Mouse (Mus musculus) spleen, embryonic (tissue): ENCODE results near the gene Taar7f.
"Not testable (repeated sequence)": the region's sequence is repeated elsewhere in the genome, so short reads cannot be mapped to it uniquely, and the experiment has no call there.

ENCODE experiments used
- CTCF ChIA-PET: fragments of 350-600 bp; sonication (Branson Sonifier 250); formaldehyde crosslinking; loops from one replicate; lab custom pipeline; 2022; lab: Charles Lee

Taar7f gene

DNA sequence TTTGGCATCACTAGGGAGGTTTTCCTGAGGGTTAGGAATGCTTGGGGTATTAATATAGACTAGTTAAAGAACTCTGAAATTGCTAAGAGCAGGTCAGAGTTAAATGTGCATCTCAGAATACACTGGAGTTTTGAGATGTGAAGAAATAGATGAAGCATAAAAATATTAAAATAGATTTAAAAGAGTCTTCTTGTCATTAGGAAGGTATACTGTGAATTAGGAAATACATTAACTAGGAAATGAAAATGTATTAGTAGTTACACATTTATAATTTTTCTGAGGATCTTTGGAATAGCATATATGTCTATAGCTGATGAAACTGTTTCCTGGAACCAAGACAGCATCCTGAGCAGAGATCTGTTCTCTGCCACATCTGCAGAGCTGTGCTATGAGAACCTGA lies at the start of gene Taar7f:
Taar7f (plus strand) TSS at position 301 of the 400 bp plus-strand sequence.
- CTCF ChIA-PET: no interaction called here

- CTCF ChIA-PET: no interaction called here
Measured at GRCm38 (mm10) chr10:23999639-24000038, 49.7 kb upstream of the Taar7f start, which contains the start of gene Taar7b. Taar7b (plus strand) TSS chr10:23999939.

GRCm38 (mm10) chr10:24006442-24006841 lies 42.9 kb upstream of the Taar7f start:
- CTCF ChIA-PET: no interaction called here

GRCm38 (mm10) chr10:24007034-24007433 lies 42.3 kb upstream of the Taar7f start:
- CTCF ChIA-PET: no interaction called here

- CTCF ChIA-PET: no interaction called here
Measured at GRCm38 (mm10) chr10:24008143-24008542, 41.2 kb upstream of the Taar7f start.

DNA sequence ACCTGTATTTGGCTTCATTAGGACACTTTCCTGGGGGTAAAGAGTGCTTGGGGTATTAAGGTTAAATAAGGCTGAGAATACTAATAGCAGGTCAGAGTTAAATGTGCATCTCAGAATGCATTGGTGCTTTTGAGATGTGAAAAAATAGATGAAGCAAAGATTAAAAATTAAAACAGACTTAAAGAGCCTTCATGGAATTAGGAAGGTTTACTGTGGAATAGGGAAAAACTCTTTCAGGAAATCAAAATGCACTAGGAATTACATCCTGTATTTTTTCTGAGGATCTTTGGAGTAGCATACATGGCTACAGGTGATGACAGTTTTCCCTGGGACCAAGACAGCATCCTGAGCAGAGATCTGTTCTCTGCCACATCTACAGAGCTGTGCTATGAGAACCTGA lies 22.4 kb upstream of the Taar7f start, which contains the start of gene Taar7d:
Taar7d (plus strand) TSS at position 301 of the 400 bp plus-strand sequence.
- CTCF ChIA-PET: no interaction called here

GRCm38 (mm10) chr10:24031347-24031746 lies 18.0 kb upstream of the Taar7f start:
- CTCF ChIA-PET: no interaction called here

- CTCF ChIA-PET: no interaction called here
Measured at GRCm38 (mm10) chr10:24037314-24037713, 12.0 kb upstream of the Taar7f start, which contains the start of gene Taar7e. Taar7e (plus strand) TSS chr10:24037614.

DNA sequence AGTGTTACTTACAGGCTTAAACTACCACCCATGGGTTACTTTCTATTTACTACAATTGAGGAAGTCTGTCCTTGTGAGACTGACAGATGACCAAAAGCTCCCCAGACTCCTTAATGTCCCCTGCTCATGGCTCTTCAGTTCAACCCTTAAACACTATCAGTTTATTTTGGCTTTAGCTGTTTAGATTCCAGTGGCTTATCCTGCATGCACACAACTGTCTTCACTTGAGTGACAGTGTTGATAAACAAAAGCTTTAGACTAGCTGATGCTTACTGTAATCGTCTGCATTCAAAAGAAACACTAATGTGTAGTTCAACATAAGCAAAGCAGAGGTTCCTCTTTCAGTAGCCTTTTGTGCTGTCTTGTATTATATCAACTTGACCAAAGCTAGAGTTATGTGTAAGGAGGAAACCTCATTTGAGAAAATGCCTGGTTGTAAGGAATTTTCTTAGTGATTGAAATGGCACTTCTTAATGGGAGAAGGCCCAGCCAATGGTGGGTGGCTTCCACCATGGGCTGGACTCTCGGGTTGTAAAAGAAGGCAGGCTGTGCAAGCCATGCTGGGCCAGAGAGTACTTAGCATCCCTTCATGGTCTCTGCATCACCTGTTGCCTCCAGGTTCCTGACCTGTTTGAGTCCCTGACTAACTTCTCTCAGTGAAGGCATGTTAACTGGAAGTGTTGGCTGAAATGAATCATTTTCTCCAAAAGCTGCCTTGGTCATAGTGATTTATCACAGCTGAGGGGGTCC lies 9.0 kb upstream of the Taar7f start:
- CTCF ChIA-PET: no interaction called here

GRCm38 (mm10) chr10:24052039-24052438 lies 2.7 kb downstream of the Taar7f start:
- CTCF ChIA-PET: no interaction called here

DNA sequence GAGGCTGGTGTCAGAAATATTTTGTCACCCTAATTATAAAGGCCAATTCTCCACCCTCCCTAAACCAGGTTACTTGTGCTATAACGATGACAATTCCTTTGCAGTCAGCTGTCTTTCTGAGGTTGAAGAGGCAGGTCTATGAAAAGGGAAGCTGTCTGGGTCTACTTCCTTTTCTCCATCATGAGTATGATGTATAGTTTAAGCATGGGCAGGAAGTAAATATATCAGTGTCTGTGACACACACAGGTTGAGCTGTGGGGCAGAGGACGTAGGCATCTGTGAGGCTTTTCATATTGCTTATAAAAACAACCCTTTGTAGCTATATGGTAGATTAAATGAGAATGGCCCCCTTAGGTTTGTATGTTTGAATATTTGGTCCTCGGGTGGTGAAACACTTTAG lies 9.7 kb downstream of the Taar7f start:
- CTCF ChIA-PET: no interaction called here

DNA sequence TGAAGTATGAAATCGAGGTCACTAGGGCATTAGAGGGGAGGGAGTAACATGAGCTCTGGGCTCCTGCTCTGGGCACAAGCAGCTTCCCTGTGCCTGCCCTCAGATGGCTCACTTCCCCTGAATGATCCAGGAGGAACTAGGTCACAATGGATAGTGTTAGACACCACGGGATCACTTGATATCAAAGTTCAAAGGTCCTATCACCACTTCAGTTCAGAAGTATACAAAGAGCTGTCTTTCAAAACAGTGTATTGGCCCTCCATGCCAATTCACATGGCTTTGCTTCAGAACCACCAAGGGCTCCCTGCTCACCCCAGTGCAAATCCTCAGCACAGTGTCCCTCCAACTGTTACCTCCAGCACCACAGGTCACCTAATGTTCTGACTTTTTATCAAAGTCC lies 25.4 kb downstream of the Taar7f start:
- CTCF ChIA-PET: not testable (repeated sequence)

- CTCF ChIA-PET: not testable (repeated sequence)
Measured at GRCm38 (mm10) chr10:24076200-24076599, 26.9 kb downstream of the Taar7f start, which contains the start of gene Taar8a. Taar8a (plus strand) TSS chr10:24076500.

DNA sequence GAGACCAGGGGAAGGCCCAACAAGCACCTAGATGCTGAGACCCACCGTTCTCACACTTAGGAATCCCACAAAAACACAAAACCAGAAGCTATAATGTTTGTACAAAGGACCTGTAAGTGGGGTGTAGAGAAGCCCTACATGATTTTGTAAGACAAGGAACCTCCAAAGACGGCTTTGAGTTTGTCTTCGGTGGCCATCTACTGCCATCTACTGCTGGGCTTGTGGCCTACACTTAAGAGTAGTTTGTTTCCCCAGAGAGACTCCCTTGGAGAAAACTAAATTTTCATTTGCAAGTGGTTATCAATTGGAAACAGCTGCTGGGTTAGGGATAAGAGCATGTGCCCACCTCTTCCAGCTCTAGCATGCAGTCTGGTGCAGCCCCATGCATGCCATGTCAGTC lies 30.9 kb downstream of the Taar7f start:
- CTCF ChIA-PET: interaction anchor here (0.6 kb wide), 1 partner anchor 266 kb away, joined by 3 read pairs; no protein-coding TSS in a partner anchor

- CTCF ChIA-PET: no interaction called here
Measured at GRCm38 (mm10) chr10:24085936-24086335, 36.6 kb downstream of the Taar7f start.

DNA sequence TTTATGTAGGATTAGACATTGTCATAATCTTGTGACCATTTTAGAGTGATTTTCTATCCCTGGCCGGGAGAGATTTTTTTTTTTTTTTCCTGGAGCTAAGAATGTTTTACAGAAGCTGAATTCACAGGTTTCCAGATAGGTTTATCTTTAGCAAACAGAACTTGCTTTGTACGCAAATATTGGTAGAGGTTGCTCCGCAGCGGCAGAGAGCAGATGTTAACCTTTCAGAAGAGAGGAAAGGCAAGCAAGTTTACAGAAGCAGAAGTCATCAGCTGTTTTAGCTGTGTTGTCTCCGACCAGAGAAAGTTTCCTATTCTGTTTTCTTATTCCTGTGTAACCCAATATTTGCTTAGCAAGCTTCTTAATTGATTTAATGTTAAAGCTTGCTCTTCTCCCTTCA lies 37.2 kb downstream of the Taar7f start:
- CTCF ChIA-PET: no interaction called here

DNA sequence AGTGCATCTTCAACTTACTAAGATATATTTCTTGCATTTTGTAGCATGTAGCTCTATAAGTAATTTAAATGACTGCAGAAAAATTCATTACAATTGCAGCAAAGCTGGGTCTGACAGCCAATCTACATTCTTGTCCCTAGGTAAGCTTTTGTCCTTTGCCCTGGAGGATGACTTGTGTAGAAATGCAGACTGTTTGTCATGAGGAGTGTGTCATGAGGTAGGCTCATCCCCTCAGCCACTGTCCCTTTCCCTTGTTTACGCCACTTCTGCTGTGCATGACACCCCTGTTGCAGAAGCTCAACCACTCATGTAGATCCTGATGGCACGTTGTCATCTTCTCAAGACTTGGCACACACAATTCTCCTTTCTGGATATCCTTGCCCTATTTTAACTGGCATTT lies 37.9 kb downstream of the Taar7f start:
- CTCF ChIA-PET: no interaction called here

DNA sequence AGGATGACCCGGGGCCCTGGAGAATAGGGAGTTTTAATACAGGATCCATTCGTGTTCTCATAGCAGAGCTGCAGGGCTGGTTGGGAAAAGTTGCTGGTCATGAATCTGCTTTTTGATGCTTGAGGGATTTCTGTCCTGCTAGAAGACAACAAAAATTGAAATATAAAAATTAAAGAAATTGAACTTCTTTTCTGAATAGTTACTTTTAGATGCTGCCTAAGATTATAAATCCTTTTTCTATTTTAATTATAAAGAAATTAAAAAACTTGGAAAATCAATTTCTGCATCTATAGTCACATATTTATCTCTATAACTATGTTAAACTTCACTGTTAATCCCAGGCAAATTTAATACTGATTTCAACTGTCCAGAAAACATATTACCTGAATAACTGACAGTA lies 42.9 kb downstream of the Taar7f start, which contains the start of gene Taar8b:
Taar8b (minus strand) TSS at position 101 of the 400 bp plus-strand sequence.
- CTCF ChIA-PET: no interaction called here

DNA sequence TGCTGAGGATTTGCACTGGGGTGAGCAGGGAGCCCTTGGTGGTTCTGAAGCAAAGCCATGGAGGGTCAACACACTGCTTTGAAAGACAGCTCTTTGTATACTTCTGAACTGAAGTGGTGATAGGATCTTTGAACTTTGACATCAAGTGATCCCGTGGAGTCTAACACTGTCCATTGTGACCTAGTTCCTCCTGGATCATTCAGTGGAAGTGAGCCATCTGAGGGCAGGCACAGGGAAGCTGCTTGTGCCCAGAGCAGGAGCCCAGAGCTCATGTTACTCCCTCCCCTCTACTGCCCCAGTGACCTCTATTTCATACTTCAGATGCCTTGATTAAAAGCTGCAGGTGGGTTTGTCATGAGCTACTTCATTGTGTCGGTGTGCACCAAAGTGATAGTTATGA lies 47.7 kb downstream of the Taar7f start:
- CTCF ChIA-PET: not testable (repeated sequence)
